Mouse (Mus musculus) kidney, adult 11 months (tissue): ENCODE data around the gene Gsdmc3.
"Not testable (repeated sequence)": the region's sequence is repeated elsewhere in the genome, so short reads cannot be mapped to it uniquely, and the experiment has no call there.

Experiments
- DNase-seq: peaks from one replicate; pipeline ENCODE4 v3.0.0; 2022

The Gsdmc3 gene

GRCm38 (mm10) chr15:63878458-63878857 is at the start of gene Gsdmc3:
Gsdmc3 (minus strand) TSS chr15:63878558.
- not testable (repeated sequence) for DNase-seq

GRCm38 (mm10) chr15:63926201-63926600 is 47.8 kb upstream of the Gsdmc3 start:
- DNase-seq, result no peak

- no peak for DNase-seq
These were observed 46.1 kb upstream of the Gsdmc3 start for GRCm38 (mm10) chr15:63924484-63924883.

- DNase-seq, result not testable (repeated sequence)
These were observed 43.3 kb upstream of the Gsdmc3 start for GRCm38 (mm10) chr15:63921618-63922017.

GRCm38 (mm10) chr15:63919728-63920127 is 41.4 kb upstream of the Gsdmc3 start:
- DNase-seq, result not testable (repeated sequence)

- DNase-seq, result not testable (repeated sequence)
These were observed 38.2 kb upstream of the Gsdmc3 start for GRCm38 (mm10) chr15:63916584-63916983.

- not testable (repeated sequence) for DNase-seq
These were observed 33.8 kb upstream of the Gsdmc3 start, which contains the start of gene Gsdmc4 for GRCm38 (mm10) chr15:63912197-63912596. Gsdmc4 (minus strand) TSS chr15:63912297.

- DNase-seq, result not testable (repeated sequence)
These were observed 31.5 kb upstream of the Gsdmc3 start for GRCm38 (mm10) chr15:63909896-63910295.

- DNase-seq, result peak; percentile 5
These were observed 17.4 kb upstream of the Gsdmc3 start for GRCm38 (mm10) chr15:63895560-63896353.

- not testable (repeated sequence) for DNase-seq
These were observed 10.1 kb upstream of the Gsdmc3 start for GRCm38 (mm10) chr15:63888440-63888839.

GRCm38 (mm10) chr15:63887949-63888348 is 9.6 kb upstream of the Gsdmc3 start:
- DNase-seq, result not testable (repeated sequence)

GRCm38 (mm10) chr15:63876160-63876559 is 2.2 kb downstream of the Gsdmc3 start:
- not testable (repeated sequence) for DNase-seq

- not testable (repeated sequence) for DNase-seq
These were observed 16.4 kb downstream of the Gsdmc3 start for GRCm38 (mm10) chr15:63861965-63862364.
